Mouse (Mus musculus) olfactory bulb, adult 2 months (tissue): ENCODE data around the gene Spata17. TPM values are rescaled to one million over a fixed set of nuclear protein-coding genes. Genes with fewer than 3 reads are reported as not detected.

Experiments
- H3K27ac ChIP-seq: fragments of 200-500 bp; 2 replicates; pipeline ENCODE4 v1.5.1; 2012; ENCODE audit warnings: low read depth, low read length; ENCODE audit not compliant: insufficient read depth
- H3K4me1 ChIP-seq: fragments of 200-500 bp; 2 replicates; pipeline ENCODE4 v1.6.1; 2012; ENCODE audit warnings: low read length; ENCODE audit not compliant: control insufficient read depth, insufficient read depth
- H3K4me3 ChIP-seq: fragments of 200-500 bp; 2 replicates; pipeline ENCODE4 v1.5.1; 2012; ENCODE audit warnings: mild to moderate bottlenecking, low read depth, low read length, moderate library complexity; ENCODE audit not compliant: insufficient read depth
- CTCF ChIP-seq: fragments of 200-500 bp; IDR thresholded peaks from 2 replicates; pipeline ENCODE4 v1.5.1; 2012; ENCODE audit warnings: low read depth, mild to moderate bottlenecking, low read length, moderate library complexity; ENCODE audit not compliant: insufficient read depth
- POLR2A ChIP-seq: fragments of 200-500 bp; IDR thresholded peaks from 2 replicates; pipeline ENCODE4 v1.6.1; 2012; ENCODE audit warnings: mild to moderate bottlenecking, low read depth, low read length, moderate library complexity; ENCODE audit not compliant: insufficient read depth
- WGBS: fragments of 180-500 bp; shearing (Covaris S2); methylation state at CpG from one replicate; pipeline ENCODE4 v1.1.7; 2018; 5-methylcytosine and 5-hydroxymethylcytosine counted together
- polyA plus RNA-seq: library from polyadenylated mRNA; stranded (reverse); fragments of >200 nt; gene quantifications from 2 replicates; pipeline ENCODE4 v1.2.4, GENCODE M21; 2012; ENCODE audit warnings: low replicate concordance; ENCODE audit not compliant: missing spikeins, insufficient read depth, insufficient read length

Spata17 gene
- polyA plus RNA-seq, 1 experiment = not detected

DNA sequence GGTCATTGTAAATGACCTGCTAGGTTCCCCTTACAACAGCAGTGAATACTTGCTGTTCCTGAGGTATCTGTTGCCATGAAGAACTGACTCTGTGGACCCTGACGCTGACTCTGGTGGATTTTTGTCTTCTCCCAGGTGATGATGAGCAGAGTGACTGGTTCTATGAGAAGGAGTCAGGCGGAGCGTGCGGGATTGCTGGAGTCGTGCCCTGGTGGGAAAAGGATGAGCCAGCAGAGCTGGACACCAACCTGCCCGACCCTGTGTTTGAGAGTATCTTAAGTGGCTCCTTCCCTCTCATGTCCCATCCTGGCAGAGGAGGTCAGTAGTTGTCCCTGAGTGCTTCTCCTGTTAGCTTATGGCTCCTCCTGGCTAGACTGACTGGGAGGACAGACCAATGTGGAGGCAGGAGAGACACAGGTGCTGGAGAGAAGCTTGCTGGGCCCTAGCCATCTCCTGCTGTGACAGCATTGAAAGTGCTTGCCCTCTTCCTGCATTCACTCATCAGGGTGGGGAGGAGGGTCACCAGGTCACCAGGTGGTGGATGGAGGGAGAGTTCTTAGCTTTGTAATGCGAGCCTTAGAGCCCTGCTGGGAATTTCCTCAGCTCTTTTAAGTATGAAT is 17.8 kb upstream of the Spata17 start:
- TF ChIP-seq POLR2A (no peak), CTCF (no peak)
- Histone ChIP-seq H3K27ac (no peak overlapping the region), H3K4me3 (no peak overlapping the region), H3K4me1 (no peaks in the 10 kb centered on the region; the same call in 1 of the 2 replicates)
- 78% methylated on average over 7 of the region's 7 CpGs for WGBS

DNA sequence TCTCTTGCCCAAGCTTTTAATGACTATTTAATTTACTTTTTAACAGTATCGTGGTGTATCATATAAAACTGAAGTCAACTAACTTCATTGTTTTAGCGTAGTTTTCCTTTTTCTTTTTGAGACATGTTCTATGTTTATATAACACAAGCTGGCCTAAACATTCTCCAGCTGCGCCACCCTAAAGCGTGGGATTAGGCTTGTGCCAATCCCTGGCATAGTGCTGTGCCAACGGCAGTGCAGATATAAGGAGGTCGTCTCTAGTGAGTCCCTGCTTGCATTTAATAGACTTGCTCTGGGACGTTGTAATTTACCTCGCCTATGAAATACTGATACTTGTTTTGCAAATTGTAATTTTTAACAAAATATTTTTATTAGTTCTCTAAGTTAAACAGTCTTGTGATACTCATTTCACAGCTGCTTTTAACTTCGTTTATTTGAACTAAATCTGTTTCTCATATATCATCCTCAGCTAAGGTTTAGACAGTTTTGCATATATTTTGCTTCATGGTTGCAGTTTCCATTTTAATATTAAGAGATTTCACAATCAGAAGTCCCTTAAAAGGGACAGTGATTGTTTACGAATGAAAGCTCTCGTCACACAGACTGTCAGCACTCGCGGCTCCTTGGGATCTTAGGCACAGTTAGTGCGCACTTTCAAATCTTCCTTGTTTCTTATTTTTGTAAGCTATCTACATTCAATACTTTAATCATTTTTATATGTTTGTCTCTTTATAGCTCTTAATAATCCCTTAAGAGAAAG is 17.1 kb upstream of the Spata17 start:
- H3K4me1 ChIP-seq = no peaks in the 10 kb centered on the region; the same call in 1 of the 2 replicates
- H3K27ac ChIP-seq = no peak overlapping the region
- no peak for TF ChIP-seq POLR2A
- no peak for TF ChIP-seq CTCF
- H3K4me3 ChIP-seq = no peak overlapping the region
- WGBS = 91% methylated on average over 14 of the region's 14 CpGs

DNA sequence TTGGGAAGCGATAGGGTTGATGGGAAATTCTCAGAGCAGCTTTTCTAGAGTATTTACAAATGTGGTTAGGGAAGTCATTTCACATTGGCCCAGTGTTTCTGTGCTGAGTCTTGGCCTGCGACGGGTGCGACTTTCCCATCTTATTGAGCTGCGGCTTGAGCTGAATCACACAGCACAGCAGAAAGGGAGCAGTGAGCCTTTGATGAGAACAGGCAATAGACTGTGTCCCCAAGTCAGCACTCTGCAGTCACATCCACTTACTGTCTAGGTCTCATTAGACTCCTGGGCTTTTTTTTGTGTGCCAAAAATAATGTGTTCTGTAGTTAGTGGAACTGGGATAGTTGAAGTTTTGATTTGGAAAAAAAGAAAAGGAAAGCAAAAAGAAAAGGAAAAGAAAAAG is 15.0 kb upstream of the Spata17 start:
- TF ChIP-seq POLR2A = no peak
- no peak for TF ChIP-seq CTCF
- no peak overlapping the region for H3K27ac ChIP-seq
- WGBS = 71% methylated on average over 5 of the region's 5 CpGs
- H3K4me3 ChIP-seq = no peak overlapping the region
- H3K4me1 ChIP-seq = peaks cover 2% of the 10 kb centered on the region

DNA sequence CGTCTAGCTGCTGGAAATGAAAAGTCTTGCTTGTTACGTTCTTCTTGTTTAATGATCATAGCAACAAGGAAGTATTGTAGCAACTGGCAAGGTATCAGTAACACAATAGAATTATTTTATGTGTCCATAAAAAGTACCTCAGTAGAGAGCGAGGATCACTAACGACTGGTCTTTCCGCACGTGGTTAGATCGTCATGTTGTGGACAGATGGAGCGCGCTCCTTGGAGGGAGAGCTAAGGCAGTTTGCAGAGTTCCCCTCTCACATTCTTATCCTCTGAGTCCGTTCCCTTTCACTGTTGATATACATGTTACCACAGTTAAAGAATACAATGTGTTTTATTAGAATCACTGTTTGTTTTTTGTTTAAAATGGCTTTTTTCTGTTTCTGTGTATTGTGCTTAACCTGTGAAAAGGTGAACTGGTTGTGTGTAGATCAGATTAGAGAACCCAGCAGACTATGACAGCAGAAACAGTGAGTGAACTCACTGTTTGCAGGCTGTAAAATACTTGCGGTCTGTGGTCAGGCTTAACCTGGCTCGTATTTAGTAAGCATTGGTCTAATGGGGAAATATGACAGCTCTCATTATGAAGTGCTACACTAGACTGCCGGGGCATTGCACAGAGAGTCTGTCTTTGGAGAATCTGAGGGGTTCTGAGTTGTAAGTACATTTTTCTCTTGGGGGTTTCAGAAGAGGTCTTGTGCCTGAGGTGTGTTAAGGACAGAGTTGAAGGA is 13.3 kb upstream of the Spata17 start:
- Histone ChIP-seq H3K4me3 (no peak overlapping the region), H3K27ac (no peak overlapping the region), H3K4me1 (peaks cover 2% of the 10 kb centered on the region)
- TF ChIP-seq CTCF (no peak), POLR2A (no peak)
- WGBS = 90% methylated on average over 13 of the region's 13 CpGs

DNA sequence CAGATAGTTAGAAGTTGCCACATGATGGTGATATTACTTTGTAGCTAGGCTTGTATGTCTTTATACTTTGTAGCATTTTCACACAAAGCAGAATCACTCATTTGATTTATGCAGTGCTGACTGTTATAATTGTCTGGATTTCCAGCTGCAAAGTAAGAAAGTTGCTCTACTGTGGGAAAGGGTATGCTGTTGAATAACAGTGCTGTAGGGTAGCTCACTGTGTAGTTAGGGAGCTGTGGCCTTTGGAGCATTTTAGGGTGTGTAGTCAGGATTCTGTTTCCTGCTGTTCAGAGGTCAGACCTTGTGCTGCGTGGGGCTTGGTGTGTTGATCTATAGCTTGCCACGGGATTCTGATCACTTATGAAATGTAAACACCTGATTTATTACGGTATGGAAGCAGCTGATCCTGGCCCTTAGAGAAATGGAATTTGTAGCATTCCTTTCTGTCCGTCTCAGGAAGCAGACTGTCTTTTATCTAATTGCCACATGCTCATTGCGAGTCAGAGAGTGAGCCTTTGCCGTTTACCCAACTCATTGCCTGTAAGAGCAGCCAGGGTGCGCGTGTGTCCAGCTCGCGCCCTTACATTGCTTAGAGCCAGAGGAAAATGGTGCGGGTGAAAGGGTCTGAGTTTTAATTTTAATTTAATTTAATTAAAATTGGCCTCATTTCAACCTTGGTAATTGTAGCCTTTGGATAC is 11.2 kb upstream of the Spata17 start:
- Histone ChIP-seq H3K4me3 (no peak overlapping the region), H3K27ac (no peak overlapping the region), H3K4me1 (peaks cover 2% of the 10 kb centered on the region)
- TF ChIP-seq POLR2A (no peak), CTCF (no peak)
- 81% methylated on average over 11 of the region's 11 CpGs for WGBS

DNA sequence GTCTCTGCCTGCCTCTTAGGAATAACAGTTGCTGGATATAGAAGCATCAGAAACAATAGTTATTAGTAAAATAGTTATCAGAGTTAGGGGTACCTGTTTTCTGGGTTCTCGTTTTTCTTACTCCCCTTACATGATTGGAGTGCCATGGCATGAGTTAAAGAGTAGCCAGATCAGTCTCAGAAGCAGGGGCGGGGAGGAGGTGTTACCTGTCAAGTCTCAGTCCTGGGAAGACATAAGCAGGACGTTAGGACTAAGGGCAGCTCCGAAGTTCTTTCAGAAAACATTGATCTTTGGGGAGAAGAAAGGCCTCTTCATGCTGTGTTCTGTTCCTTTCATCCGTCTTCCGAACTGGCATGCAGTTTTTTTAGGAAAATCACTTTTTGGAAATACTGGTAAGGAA is 5.5 kb upstream of the Spata17 start:
- whole genome bisulfite sequencing = 77% methylated on average over 6 of the region's 6 CpGs
- H3K4me1 ChIP-seq = no peaks in the 10 kb centered on the region
- H3K4me3 ChIP-seq = no peak overlapping the region
- H3K27ac ChIP-seq = no peak overlapping the region
- TF ChIP-seq CTCF (no peak), POLR2A (no peak)

DNA sequence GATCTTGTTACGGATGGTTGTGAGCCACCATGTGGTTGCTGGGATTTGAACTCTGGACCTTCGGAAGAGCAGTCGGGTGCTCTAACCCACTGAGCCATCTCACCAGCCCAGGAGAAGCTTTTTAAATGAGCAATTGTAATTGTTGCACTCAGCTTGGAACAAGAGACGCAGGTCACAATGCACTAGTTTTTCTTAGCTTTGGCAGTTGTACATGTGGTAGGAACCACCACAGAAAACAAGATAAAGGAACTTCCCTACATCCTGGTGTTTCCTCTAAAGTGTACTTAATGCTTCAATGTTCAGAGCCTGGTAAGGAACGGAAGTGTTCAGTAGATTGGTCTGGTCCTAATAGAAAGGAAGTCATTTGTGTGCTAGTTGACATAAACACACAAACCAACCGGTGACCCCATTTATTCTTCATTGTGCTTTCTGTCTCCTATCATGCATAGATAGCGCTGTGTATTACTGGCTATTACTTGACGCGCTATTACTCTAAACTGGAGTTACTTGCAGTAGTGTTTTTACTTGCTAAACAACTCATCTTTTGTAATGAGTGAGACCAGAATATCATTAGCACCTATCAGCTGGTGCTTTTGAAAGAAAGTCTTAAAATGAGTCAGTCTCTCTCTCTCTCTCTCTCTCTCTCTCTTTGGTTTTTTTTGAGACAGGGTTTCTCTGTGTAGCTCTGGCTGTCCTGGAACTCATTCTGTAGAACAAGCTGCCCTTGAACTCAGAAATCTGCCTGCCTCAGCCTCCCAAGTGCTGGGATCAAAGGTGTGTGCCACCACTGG is 1.6 kb upstream of the Spata17 start:
- TF ChIP-seq CTCF (no peak), POLR2A (no peak)
- WGBS = 89% methylated on average over 9 of the region's 9 CpGs
- H3K4me3 ChIP-seq = no peak overlapping the region
- H3K27ac ChIP-seq = no peak overlapping the region
- H3K4me1 ChIP-seq = no peaks in the 10 kb centered on the region

DNA sequence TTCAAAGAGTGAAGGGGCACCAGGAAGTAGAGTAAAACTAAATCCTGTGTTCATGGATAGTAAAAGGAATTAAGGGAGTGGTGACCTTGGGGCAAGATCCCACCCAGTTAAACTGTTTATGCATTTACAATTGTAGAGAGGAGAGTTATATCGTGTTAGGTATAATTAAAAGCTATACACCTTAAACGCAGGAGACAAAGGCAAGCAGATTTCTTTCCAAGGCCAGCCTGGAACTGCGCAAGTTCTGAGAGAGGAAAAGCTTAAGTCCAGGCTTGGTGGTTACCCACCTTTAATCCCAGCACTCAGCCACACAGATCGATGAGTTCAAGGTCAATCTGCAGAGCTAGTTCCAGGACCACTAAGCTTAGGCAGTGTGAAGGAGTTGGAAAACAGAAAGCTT is 4.5 kb downstream of the Spata17 start:
- WGBS = 89% methylated on average over 4 of the region's 4 CpGs
- no peak overlapping the region for H3K27ac ChIP-seq
- no peaks in the 10 kb centered on the region for H3K4me1 ChIP-seq
- TF ChIP-seq CTCF = no peak
- no peak for TF ChIP-seq POLR2A
- H3K4me3 ChIP-seq = no peak overlapping the region
